Mouse (Mus musculus) heart, embryonic 10.5 days (tissue): Measurements from ENCODE around the gene Reps1. TPM values are rescaled to one million over a fixed set of nuclear protein-coding genes. Genes with fewer than 3 reads are reported as not detected.
A peak's percentile ranks its signal among the peaks of the same experiment; 100 is the strongest.

Experiments
- DNase-seq: peaks from one replicate; pipeline ENCODE4 v3.0.0-alpha.2; 2017; ENCODE audit warnings: low spot score
- H3K27ac ChIP-seq: fragments of 300-500 bp; sonication (generic); 2 replicates; pipeline ENCODE4 v1.5.1; 2016; ENCODE audit warnings: mild to moderate bottlenecking
- H3K27me3 ChIP-seq: fragments of 300-500 bp; sonication (generic); 2 replicates; pipeline ENCODE4 v1.6.1; 2016; ENCODE audit warnings: mild to moderate bottlenecking; ENCODE audit not compliant: poor library complexity, insufficient read depth, severe bottlenecking
- H3K36me3 ChIP-seq: fragments of 300-500 bp; sonication (generic); 2 replicates; pipeline ENCODE4 v1.6.1; 2016; ENCODE audit warnings: mild to moderate bottlenecking, moderate library complexity
- H3K4me1 ChIP-seq: fragments of 300-500 bp; sonication (generic); 2 replicates; pipeline ENCODE4 v1.6.1; 2016; ENCODE audit warnings: mild to moderate bottlenecking
- H3K4me3 ChIP-seq: fragments of 300-500 bp; sonication (generic); 2 replicates; pipeline ENCODE4 v1.5.1; 2016; ENCODE audit warnings: mild to moderate bottlenecking, moderate library complexity
- H3K9me3 ChIP-seq: fragments of 300-500 bp; sonication (generic); 2 replicates; pipeline ENCODE4 v1.6.1; 2016; ENCODE audit warnings: mild to moderate bottlenecking, moderate library complexity
- WGBS: fragments of 180-500 bp; shearing (Covaris S2); methylation state at CpG from one replicate; pipeline ENCODE4 v1.1.7; 2016; 5-methylcytosine and 5-hydroxymethylcytosine counted together
- polyA plus RNA-seq: library from polyadenylated mRNA; unstranded; fragments of >200 nt; fragmentation: Nextera tagmentation; extraction: Ambion mirVana; gene quantifications from 2 replicates; pipeline ENCODE4 v1.2.1, GENCODE M21; 2016

The Reps1 gene
- polyA plus RNA-seq: 10.2 and 10.6 TPM in 2 replicates

- Histone ChIP-seq H3K36me3 (no peaks in the 10 kb centered on the region), H3K4me1 (peaks cover 36% of the 10 kb centered on the region), H3K27ac (peak within 1 kb of the TSS; percentile 97), H3K27me3 (no peaks in the 10 kb centered on the region), H3K9me3 (no peaks in the 10 kb centered on the region), H3K4me3 (peak within 1 kb of the TSS; percentile 99)
- DNase-seq: peak; percentile 83
- under 1% methylated on average over 81 of the region's 90 CpGs for WGBS
Measured at GRCm38 (mm10) chr10:18055696-18056390, at the start of gene Reps1. Gene Reps1 (plus strand): TSS chr10:18055861.

- no peaks in the 10 kb centered on the region for H3K9me3 ChIP-seq
- no peak overlapping the region for H3K4me3 ChIP-seq
- no peaks in the 10 kb centered on the region for H3K4me1 ChIP-seq
- H3K27me3 ChIP-seq: no peaks in the 10 kb centered on the region
- WGBS: 90% methylated on average over 1 of the region's 1 CpGs
- DNase-seq: no peak
- H3K27ac ChIP-seq: no peak overlapping the region
- H3K36me3 ChIP-seq: peaks cover 24% of the 10 kb centered on the region
Measured at GRCm38 (mm10) chr10:18006756-18007155, 48.9 kb upstream of the Reps1 start.

GRCm38 (mm10) chr10:18007243-18007642, 48.4 kb upstream of the Reps1 start:
- DNase-seq: no peak
- H3K27me3 ChIP-seq: no peaks in the 10 kb centered on the region
- 82% methylated on average over 3 of the region's 3 CpGs for WGBS
- no peaks in the 10 kb centered on the region for H3K4me1 ChIP-seq
- peaks cover 24% of the 10 kb centered on the region for H3K36me3 ChIP-seq
- H3K27ac ChIP-seq: no peak overlapping the region
- no peak overlapping the region for H3K4me3 ChIP-seq
- H3K9me3 ChIP-seq: no peaks in the 10 kb centered on the region

GRCm38 (mm10) chr10:18008118-18008517, 47.5 kb upstream of the Reps1 start:
- DNase-seq: no peak
- Histone ChIP-seq H3K27me3 (no peaks in the 10 kb centered on the region), H3K36me3 (peaks cover 32% of the 10 kb centered on the region), H3K4me1 (no peaks in the 10 kb centered on the region), H3K9me3 (no peaks in the 10 kb centered on the region), H3K4me3 (no peak overlapping the region), H3K27ac (no peak overlapping the region)

GRCm38 (mm10) chr10:18009744-18010143, 45.9 kb upstream of the Reps1 start:
- Histone ChIP-seq H3K27ac (no peak overlapping the region), H3K4me3 (no peak overlapping the region), H3K4me1 (no peaks in the 10 kb centered on the region), H3K27me3 (no peaks in the 10 kb centered on the region), H3K36me3 (peaks cover 47% of the 10 kb centered on the region), H3K9me3 (no peaks in the 10 kb centered on the region)
- WGBS: 90% methylated on average over 1 of the region's 1 CpGs
- DNase-seq: no peak

- no peak for DNase-seq
- Histone ChIP-seq H3K27ac (no peak overlapping the region), H3K27me3 (no peaks in the 10 kb centered on the region), H3K4me1 (no peaks in the 10 kb centered on the region), H3K36me3 (peaks cover 62% of the 10 kb centered on the region), H3K4me3 (no peak overlapping the region), H3K9me3 (no peaks in the 10 kb centered on the region)
- WGBS: 90% methylated on average over 5 of the region's 5 CpGs
Measured at GRCm38 (mm10) chr10:18011761-18012160, 43.9 kb upstream of the Reps1 start.

GRCm38 (mm10) chr10:18020443-18020842, 35.2 kb upstream of the Reps1 start:
- Histone ChIP-seq H3K9me3 (no peaks in the 10 kb centered on the region), H3K4me3 (no peak overlapping the region), H3K4me1 (peaks cover 6% of the 10 kb centered on the region), H3K36me3 (peaks cover 32% of the 10 kb centered on the region), H3K27ac (peak overlapping the region; percentile 47), H3K27me3 (no peaks in the 10 kb centered on the region)
- DNase-seq: no peak
- WGBS: 82% methylated on average over 7 of the region's 7 CpGs

- peak overlapping the region; percentile 84 for H3K4me3 ChIP-seq
- H3K27ac ChIP-seq: peak overlapping the region; percentile 99; the same call in 1 of the 2 replicates
- peaks cover 31% of the 10 kb centered on the region for H3K36me3 ChIP-seq
- no peaks in the 10 kb centered on the region for H3K27me3 ChIP-seq
- peaks cover 6% of the 10 kb centered on the region for H3K4me1 ChIP-seq
- H3K9me3 ChIP-seq: no peaks in the 10 kb centered on the region
- no peak for DNase-seq
- WGBS: 90% methylated on average over 1 of the region's 1 CpGs
Measured at GRCm38 (mm10) chr10:18020846-18021245, 34.8 kb upstream of the Reps1 start.

- H3K4me3 ChIP-seq: peak overlapping the region; percentile 84
- 40% methylated on average over 14 of the region's 14 CpGs for WGBS
- peaks cover 24% of the 10 kb centered on the region for H3K36me3 ChIP-seq
- H3K27me3 ChIP-seq: no peaks in the 10 kb centered on the region
- peaks cover 6% of the 10 kb centered on the region for H3K4me1 ChIP-seq
- H3K27ac ChIP-seq: peak overlapping the region; percentile 99
- no peaks in the 10 kb centered on the region for H3K9me3 ChIP-seq
- DNase-seq: no peak
Measured at GRCm38 (mm10) chr10:18021576-18022311, 33.9 kb upstream of the Reps1 start.

- Histone ChIP-seq H3K4me3 (peak overlapping the region; percentile 84), H3K4me1 (peaks cover 6% of the 10 kb centered on the region), H3K27ac (peak overlapping the region; percentile 99), H3K27me3 (no peaks in the 10 kb centered on the region), H3K9me3 (no peaks in the 10 kb centered on the region), H3K36me3 (peaks cover 18% of the 10 kb centered on the region)
- DNase-seq: peak; percentile 94
- under 1% methylated on average over 21 of the region's 21 CpGs for WGBS
Measured at GRCm38 (mm10) chr10:18022312-18022711, 33.3 kb upstream of the Reps1 start.

- peaks cover 13% of the 10 kb centered on the region for H3K36me3 ChIP-seq
- 1% methylated on average over 37 of the region's 37 CpGs for WGBS
Measured at GRCm38 (mm10) chr10:18022741-18023347, 32.8 kb upstream of the Reps1 start, which contains the start of gene Abracl. Gene Abracl (minus strand): TSS chr10:18023288.

GRCm38 (mm10) chr10:18034408-18034807, 21.3 kb upstream of the Reps1 start:
- Histone ChIP-seq H3K27ac (no peak overlapping the region), H3K9me3 (no peaks in the 10 kb centered on the region), H3K4me3 (no peak overlapping the region), H3K4me1 (0 out of 2 replicates have a peak, but pooled peaks cover 4% of the 10 kb centered on the region), H3K27me3 (no peaks in the 10 kb centered on the region), H3K36me3 (no peaks in the 10 kb centered on the region)
- no peak for DNase-seq
- 85% methylated on average over 4 of the region's 4 CpGs for WGBS

More at GRCm38 (mm10) chr10:18022741-18023347, 32.8 kb upstream of the Reps1 start, which contains the start of gene Abracl:
- DNase-seq: peak; percentile 93
- Histone ChIP-seq H3K27ac (peak within 1 kb of the TSS; percentile 99), H3K4me3 (peak within 1 kb of the TSS; percentile 84), H3K9me3 (no peaks in the 10 kb centered on the region), H3K4me1 (peaks cover 6% of the 10 kb centered on the region), H3K27me3 (no peaks in the 10 kb centered on the region)

- no peaks in the 10 kb centered on the region for H3K27me3 ChIP-seq
- H3K4me3 ChIP-seq: no peak overlapping the region
Measured at GRCm38 (mm10) chr10:18036849-18037248, 18.8 kb upstream of the Reps1 start.

More at GRCm38 (mm10) chr10:18036849-18037248, 18.8 kb upstream of the Reps1 start:
- no peaks in the 10 kb centered on the region for H3K36me3 ChIP-seq
- no peaks in the 10 kb centered on the region for H3K9me3 ChIP-seq
- no peak overlapping the region for H3K27ac ChIP-seq
- no peak for DNase-seq
- H3K4me1 ChIP-seq: 0 out of 2 replicates have a peak, but pooled peaks cover 4% of the 10 kb centered on the region
- 65% methylated on average over 5 of the region's 5 CpGs for WGBS
